Mouse (Mus musculus) lung, embryonic 14.5 days (tissue): ENCODE measurements around the gene Asb12. TPM values are rescaled to one million over a fixed set of nuclear protein-coding genes. Genes with fewer than 3 reads are reported as not detected.
A peak's percentile ranks its signal among the peaks of the same experiment; 100 is the strongest.

Experiments used
- ATAC-seq: fragments of 200-750 bp; cut with Nextera tagmentation; 2 replicates; pipeline ENCODE4 v1.8.0; 2017; ENCODE audit warnings: mild to moderate bottlenecking, moderate TSS enrichment, moderate library complexity; ENCODE audit not compliant: insufficient read depth
- DNase-seq: peaks from one replicate; pipeline ENCODE4 v3.0.0-alpha.2; 2015
- H3K27ac ChIP-seq: fragments of 300-500 bp; sonication (generic); 2 replicates; pipeline ENCODE4 v1.5.1; 2014; ENCODE audit warnings: low read depth, mild to moderate bottlenecking, moderate library complexity
- H3K27me3 ChIP-seq: fragments of 300-500 bp; sonication (generic); 2 replicates; pipeline ENCODE4 v1.6.1; 2014; ENCODE audit warnings: low read length, control low read depth; ENCODE audit not compliant: insufficient read depth
- H3K36me3 ChIP-seq: fragments of 300-500 bp; sonication (generic); 2 replicates; pipeline ENCODE4 v1.6.1; 2014; ENCODE audit warnings: control low read depth; ENCODE audit not compliant: insufficient read depth
- H3K4me1 ChIP-seq: fragments of 300-500 bp; sonication (generic); 2 replicates; pipeline ENCODE4 v1.6.1; 2014; ENCODE audit warnings: antibody characterized with exemption, control low read depth; ENCODE audit not compliant: insufficient read depth
- H3K4me2 ChIP-seq: fragments of 300-500 bp; sonication (generic); 2 replicates; pipeline ENCODE4 v1.6.1; 2014; ENCODE audit warnings: mild to moderate bottlenecking
- H3K4me3 ChIP-seq: fragments of 300-500 bp; sonication (generic); 2 replicates; pipeline ENCODE4 v1.5.1; 2014; ENCODE audit warnings: low read depth, low read length
- H3K9ac ChIP-seq: fragments of 300-500 bp; sonication (generic); 2 replicates; pipeline ENCODE4 v1.6.1; 2014
- H3K9me3 ChIP-seq: fragments of 300-500 bp; sonication (generic); 2 replicates; pipeline ENCODE4 v1.6.1; 2016; ENCODE audit warnings: low read depth, low read length, control low read depth
- CTCF ChIP-seq: IDR thresholded peaks from 2 replicates; pipeline ENCODE4 v1.5.1; 2016; ENCODE audit warnings: antibody characterized with exemption, low read depth
- WGBS: fragments of 180-500 bp; shearing (Covaris S2); extraction: QIAGEN DNeasy Blood & Tissue Kit; methylation state at CpG from one replicate; pipeline ENCODE4 v1.1.7; 2014; 5-methylcytosine and 5-hydroxymethylcytosine counted together
- polyA plus RNA-seq: library from polyadenylated mRNA; unstranded; fragments of >200 nt; fragmentation: Nextera tagmentation; extraction: Ambion mirVana; gene quantifications from 2 replicates; pipeline ENCODE4 v1.2.1, GENCODE M21; 2014

The Asb12 gene
- polyA plus RNA-seq, 1 experiment from 2014 or later, result not detected

DNA sequence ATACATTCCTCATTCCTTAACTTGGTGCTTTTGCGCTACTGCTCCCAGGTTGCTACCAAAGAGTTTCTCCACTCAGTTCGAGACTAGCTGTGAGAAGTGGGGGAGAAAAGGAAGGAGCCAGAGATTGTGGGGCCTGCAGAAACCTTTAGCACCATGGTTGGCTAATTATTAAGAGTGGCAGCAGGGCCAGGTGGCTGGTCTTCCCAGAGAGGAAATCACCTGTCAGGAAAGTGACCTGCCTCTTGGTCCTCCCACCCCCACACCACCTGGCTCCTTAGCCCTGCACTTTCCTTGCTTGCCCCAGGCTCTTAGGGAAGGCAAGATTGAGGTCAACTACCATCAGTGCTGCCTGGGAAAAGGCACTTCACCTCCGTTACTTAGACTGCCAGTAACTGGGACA lies 112.6 kb downstream of the Asb12 start:
- no peaks in the 10 kb centered on the region for H3K36me3 ChIP-seq
- H3K4me2 ChIP-seq, result peak overlapping the region; percentile 62
- DNase-seq (no peak), ATAC-seq (peak; percentile 7)
- H3K9ac ChIP-seq, result peak overlapping the region; percentile 27
- no peaks in the 10 kb centered on the region for H3K9me3 ChIP-seq
- TF ChIP-seq CTCF, result no peak
- WGBS, result 21% methylated on average over 3 of the region's 3 CpGs
- no peaks in the 10 kb centered on the region for H3K27me3 ChIP-seq
- no peaks in the 10 kb centered on the region for H3K4me1 ChIP-seq
- H3K4me3 ChIP-seq, result peak overlapping the region; percentile 53
- H3K27ac ChIP-seq, result peak overlapping the region; percentile 86

DNA sequence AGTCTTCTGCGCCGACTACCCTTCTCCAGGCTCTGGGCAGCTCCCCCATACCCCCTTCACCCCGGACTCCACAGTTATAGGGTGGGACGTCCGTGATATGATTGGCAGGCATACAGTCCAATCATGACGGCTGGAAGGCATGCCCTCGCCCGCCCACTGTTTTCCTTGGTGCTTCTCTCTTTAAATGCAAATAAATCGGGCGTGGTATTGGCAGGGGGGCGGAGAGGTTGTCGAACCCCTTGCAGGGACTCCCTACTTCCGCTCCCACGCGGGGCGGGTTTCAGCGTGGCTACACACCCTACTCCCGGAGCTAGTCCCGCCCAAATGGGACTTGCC lies 113.0 kb downstream of the Asb12 start, which contains the start of gene Amer1:
Gene Amer1 (minus strand): TSS at position 97 of the 336 bp plus-strand sequence.
- H3K4me1 ChIP-seq, result no peaks in the 10 kb centered on the region
- H3K36me3 ChIP-seq, result no peaks in the 10 kb centered on the region
- no peaks in the 10 kb centered on the region for H3K9me3 ChIP-seq
- DNase-seq (peak; percentile 93), ATAC-seq (peak; percentile 97)
- no peaks in the 10 kb centered on the region for H3K27me3 ChIP-seq
- H3K4me2 ChIP-seq, result peak within 1 kb of the TSS; percentile 62
- peak within 1 kb of the TSS; percentile 50 for H3K9ac ChIP-seq
- no peak for TF ChIP-seq CTCF
- WGBS, result 4% methylated on average over 19 of the region's 19 CpGs
- H3K4me3 ChIP-seq, result peak within 1 kb of the TSS; percentile 53
- H3K27ac ChIP-seq, result peak within 1 kb of the TSS; percentile 86

DNA sequence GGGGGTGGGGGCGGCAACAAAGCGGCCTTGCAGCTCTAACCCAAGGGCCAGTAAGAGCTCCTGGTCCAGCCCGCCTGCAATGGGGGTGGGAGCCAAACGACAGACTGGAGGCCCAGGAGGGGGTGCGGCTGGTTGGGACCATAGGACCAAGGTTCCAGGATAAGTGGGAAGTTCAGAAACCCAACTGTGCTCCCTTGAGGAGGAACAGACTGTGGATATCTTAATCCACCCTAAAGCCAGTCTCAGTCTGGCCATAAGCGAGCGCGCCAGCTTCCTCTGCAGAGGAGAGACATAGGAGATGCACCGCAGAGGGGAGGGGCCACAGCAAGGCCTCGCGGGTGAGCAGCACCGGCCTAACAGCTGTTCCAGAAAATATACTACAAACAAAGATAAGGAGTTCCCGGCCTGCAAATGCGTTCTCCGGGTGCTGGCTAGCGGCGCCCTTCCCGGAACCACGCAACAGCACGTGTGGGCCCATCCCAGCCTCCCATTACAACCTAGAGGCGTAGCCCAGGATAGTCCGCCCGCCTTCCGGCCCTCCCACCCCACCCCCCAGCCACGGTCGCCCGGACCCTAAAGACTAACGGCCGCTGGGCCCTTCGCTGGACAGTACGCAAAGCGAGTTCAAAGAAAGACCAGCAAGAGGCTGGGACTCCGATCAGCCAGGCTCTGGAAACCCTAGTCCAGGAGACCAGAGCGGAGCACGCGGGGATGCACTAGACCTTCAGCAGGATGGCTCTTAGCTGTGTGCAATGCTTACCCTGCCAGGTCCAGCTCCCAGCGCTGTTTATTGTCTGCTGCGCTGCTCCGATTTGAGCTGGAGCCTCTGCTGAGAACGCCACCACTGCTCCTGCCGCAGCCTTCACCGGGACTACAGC lies 113.7 kb downstream of the Asb12 start:
- Histone ChIP-seq H3K27me3 (no peaks in the 10 kb centered on the region), H3K4me2 (peak overlapping the region; percentile 62), H3K4me1 (no peaks in the 10 kb centered on the region), H3K9ac (peak overlapping the region; percentile 50), H3K36me3 (no peaks in the 10 kb centered on the region), H3K27ac (peak overlapping the region; percentile 86), H3K9me3 (no peaks in the 10 kb centered on the region), H3K4me3 (peak overlapping the region; percentile 53)
- ATAC-seq, result peak; percentile 73
- WGBS, result 16% methylated on average over 38 of the region's 42 CpGs
- DNase-seq, result peak; percentile 66
- no peak for TF ChIP-seq CTCF

GRCm38 (mm10) chrX:95443390-95443789 lies 114.4 kb downstream of the Asb12 start:
- Histone ChIP-seq H3K9ac (peak overlapping the region; percentile 50), H3K27ac (peak overlapping the region; percentile 86), H3K4me1 (no peaks in the 10 kb centered on the region), H3K4me2 (peak overlapping the region; percentile 62), H3K36me3 (no peaks in the 10 kb centered on the region), H3K27me3 (no peaks in the 10 kb centered on the region), H3K4me3 (peak overlapping the region; percentile 53), H3K9me3 (no peaks in the 10 kb centered on the region)
- ATAC-seq (no peak), DNase-seq (peak; percentile 47)
- 16% methylated on average over 12 of the region's 12 CpGs for WGBS
- TF ChIP-seq CTCF, result no peak

GRCm38 (mm10) chrX:95442261-95442660 lies 115.5 kb downstream of the Asb12 start:
- no peak overlapping the region for H3K27ac ChIP-seq
- H3K9me3 ChIP-seq, result no peaks in the 10 kb centered on the region
- H3K9ac ChIP-seq, result no peak overlapping the region
- 38% methylated on average over 1 of the region's 1 CpGs for WGBS
- H3K4me2 ChIP-seq, result peak overlapping the region; percentile 62; the same call in 1 of the 2 replicates
- no peak overlapping the region for H3K4me3 ChIP-seq
- ATAC-seq (no peak), DNase-seq (peak; percentile 3)
- H3K4me1 ChIP-seq, result no peaks in the 10 kb centered on the region
- no peaks in the 10 kb centered on the region for H3K27me3 ChIP-seq
- H3K36me3 ChIP-seq, result no peaks in the 10 kb centered on the region
- TF ChIP-seq CTCF, result no peak

GRCm38 (mm10) chrX:95441290-95441689 lies 116.5 kb downstream of the Asb12 start:
- Histone ChIP-seq H3K36me3 (no peaks in the 10 kb centered on the region), H3K9ac (no peak overlapping the region), H3K27ac (no peak overlapping the region), H3K4me2 (no peak overlapping the region), H3K9me3 (no peaks in the 10 kb centered on the region), H3K4me3 (no peak overlapping the region), H3K27me3 (no peaks in the 10 kb centered on the region), H3K4me1 (no peaks in the 10 kb centered on the region)
- no peak for DNase-seq
- no peak for ATAC-seq
- no peak for TF ChIP-seq CTCF

GRCm38 (mm10) chrX:95438491-95438890 lies 119.3 kb downstream of the Asb12 start:
- 70% methylated on average over 4 of the region's 4 CpGs for WGBS
- Histone ChIP-seq H3K9me3 (no peaks in the 10 kb centered on the region), H3K9ac (no peak overlapping the region), H3K4me3 (no peak overlapping the region), H3K4me2 (no peak overlapping the region), H3K27me3 (no peaks in the 10 kb centered on the region), H3K36me3 (no peaks in the 10 kb centered on the region), H3K4me1 (no peaks in the 10 kb centered on the region), H3K27ac (no peak overlapping the region)
- peak; percentile 7 for DNase-seq
- TF ChIP-seq CTCF, result no peak
- ATAC-seq, result no peak
